Mouse (Mus musculus): ENCODE data around the gene Bcr.

Bcr gene

GRCm38 (mm10) chr10:75178911-75179310, 118.5 kb downstream of the Bcr start:
- no peak for DNase-seq (ENCODE audit: low read depth, low spot score)

- DNase-seq (ENCODE audit: low read depth, low spot score) = peak; percentile 87
Observed at GRCm38 (mm10) chr10:75182151-75182774, 121.9 kb downstream of the Bcr start.

- DNase-seq (ENCODE audit: low read depth, low spot score) = no peak
Observed at GRCm38 (mm10) chr10:75184826-75185225, 124.4 kb downstream of the Bcr start.

GRCm38 (mm10) chr10:75186551-75186950, 126.2 kb downstream of the Bcr start:
- no peak for DNase-seq (ENCODE audit: low read depth, low spot score)

- DNase-seq (ENCODE audit: low read depth, low spot score) = no peak
Observed at GRCm38 (mm10) chr10:75187366-75188056, 127.1 kb downstream of the Bcr start.

GRCm38 (mm10) chr10:75191647-75192046, 131.3 kb downstream of the Bcr start:
- peak; percentile 42 for DNase-seq (ENCODE audit: low read depth, low spot score)

- no peak for DNase-seq (ENCODE audit: low read depth, low spot score)
Observed at GRCm38 (mm10) chr10:75197817-75198216, 137.4 kb downstream of the Bcr start.

GRCm38 (mm10) chr10:75200733-75201132, 140.3 kb downstream of the Bcr start:
- DNase-seq (ENCODE audit: low read depth, low spot score) = no peak

GRCm38 (mm10) chr10:75206192-75206591, 145.8 kb downstream of the Bcr start:
- no peak for DNase-seq (ENCODE audit: low read depth, low spot score)

- no peak for DNase-seq (ENCODE audit: low read depth, low spot score)
Observed at GRCm38 (mm10) chr10:75210841-75211240, 150.4 kb downstream of the Bcr start.

- DNase-seq (ENCODE audit: low read depth, low spot score) = peak; percentile 99
Observed at GRCm38 (mm10) chr10:75211807-75212645, 151.6 kb downstream of the Bcr start, which contains the start of gene Specc1l. Gene Specc1l (plus strand): TSS chr10:75212073.

GRCm38 (mm10) chr10:75212981-75213380, 152.6 kb downstream of the Bcr start:
- no peak for DNase-seq (ENCODE audit: low read depth, low spot score)

GRCm38 (mm10) chr10:75220722-75221121, 160.3 kb downstream of the Bcr start:
- DNase-seq (ENCODE audit: low read depth, low spot score) = no peak

GRCm38 (mm10) chr10:75221936-75222610, 161.7 kb downstream of the Bcr start:
- no peak for DNase-seq (ENCODE audit: low read depth, low spot score)

- peak; percentile 79 for DNase-seq (ENCODE audit: low read depth, low spot score)
Observed at GRCm38 (mm10) chr10:75222611-75222998, 162.2 kb downstream of the Bcr start.

- DNase-seq (ENCODE audit: low read depth, low spot score) = peak; percentile 11
Observed at GRCm38 (mm10) chr10:75224154-75224553, 163.8 kb downstream of the Bcr start.

GRCm38 (mm10) chr10:75224630-75225029, 164.2 kb downstream of the Bcr start:
- DNase-seq (ENCODE audit: low read depth, low spot score) = peak; percentile 53

- DNase-seq (ENCODE audit: low read depth, low spot score) = no peak
Observed at GRCm38 (mm10) chr10:75227381-75227780, 167.0 kb downstream of the Bcr start.

GRCm38 (mm10) chr10:75230572-75230971, 170.2 kb downstream of the Bcr start:
- DNase-seq (ENCODE audit: low read depth, low spot score) = no peak

GRCm38 (mm10) chr10:75231876-75232275, 171.5 kb downstream of the Bcr start:
- no peak for DNase-seq (ENCODE audit: low read depth, low spot score)

GRCm38 (mm10) chr10:75232612-75233155, 172.3 kb downstream of the Bcr start:
- DNase-seq (ENCODE audit: low read depth, low spot score) = no peak

Measured in CD4-positive, CD25-positive, alpha-beta regulatory T cell, adult 2 months (primary cell).